Mouse (Mus musculus) Muller cell, postnatal 12 days (primary cell): Measurements from ENCODE around the gene Pnpla6.
A peak's percentile ranks its signal among the peaks of the same experiment; 100 is the strongest.

ENCODE experiments used
- DNase-seq: peaks from one replicate; pipeline ENCODE4 v3.0.0-alpha.2; 2015; ENCODE audit errors: inconsistent ontology term

The Pnpla6 gene

DNA sequence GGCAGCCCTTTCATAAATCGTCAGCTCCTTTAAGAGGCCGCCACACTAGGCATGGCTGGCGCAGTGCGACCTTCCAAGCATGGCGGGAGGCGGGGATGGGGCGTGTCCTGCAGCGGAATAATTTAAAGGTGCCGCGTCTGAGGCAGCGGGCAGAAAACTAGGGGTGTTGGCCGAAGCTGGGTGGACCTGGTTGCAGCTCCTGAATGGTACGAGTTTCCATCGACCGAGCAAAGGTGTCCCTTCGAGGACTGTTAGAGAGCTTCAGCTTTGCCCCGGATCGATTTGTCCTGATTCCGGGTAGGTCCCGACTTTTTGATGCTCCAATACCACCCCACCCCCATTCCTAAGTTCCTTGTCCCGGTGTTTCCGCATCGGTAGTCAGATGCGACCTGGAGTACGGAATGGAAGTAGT is at the start of gene Pnpla6:
Gene Pnpla6, plus strand, starts transcription at position 125 of the 412 bp plus-strand sequence.
- DNase-seq: peak; percentile 80

DNA sequence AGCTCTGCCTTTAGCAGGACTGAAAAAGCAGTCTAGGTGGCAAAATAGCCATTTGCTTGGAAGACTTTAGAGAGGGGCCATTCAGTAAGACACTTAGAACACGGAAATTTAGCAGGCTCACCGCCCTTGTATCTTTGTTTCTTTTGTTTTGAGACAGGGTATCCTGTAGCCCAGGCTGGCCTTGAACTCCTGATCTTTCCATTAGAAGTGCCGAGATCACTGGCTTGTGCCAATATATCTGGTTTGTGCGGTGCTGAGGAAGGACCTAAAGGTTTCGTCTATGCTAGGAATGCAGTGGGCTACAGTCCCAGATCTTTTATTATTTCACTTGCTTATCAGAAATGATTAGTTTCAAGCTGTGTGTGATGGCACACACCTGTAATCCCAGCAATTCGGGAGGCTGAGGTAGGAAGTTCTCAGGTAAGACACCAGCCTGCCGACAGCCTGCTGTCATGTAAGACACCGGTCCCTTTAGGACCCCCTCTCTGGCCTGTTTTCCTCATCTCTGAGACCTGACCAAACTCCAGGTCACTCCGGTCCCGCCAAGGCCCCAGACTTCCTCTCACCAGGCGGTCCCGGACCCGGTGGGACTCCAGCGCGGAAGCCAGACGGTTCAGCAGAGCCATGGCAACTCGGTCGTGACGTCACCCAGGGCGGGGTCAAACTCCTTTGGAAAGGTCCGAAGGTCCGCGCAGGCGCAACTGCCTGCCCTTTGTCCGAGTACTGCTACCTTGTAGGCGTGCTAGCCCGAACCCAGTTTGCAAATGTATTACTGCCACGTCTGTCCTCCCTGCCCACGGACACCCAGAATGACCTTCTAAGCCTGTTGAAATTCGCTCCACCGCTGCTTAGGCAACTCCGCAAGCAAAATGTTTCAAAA is 47.9 kb upstream of the Pnpla6 start, which contains the start of gene Pex11g:
Gene Pex11g, minus strand, starts transcription at position 675 of the 880 bp plus-strand sequence.
- peak; percentile 98 for DNase-seq

DNA sequence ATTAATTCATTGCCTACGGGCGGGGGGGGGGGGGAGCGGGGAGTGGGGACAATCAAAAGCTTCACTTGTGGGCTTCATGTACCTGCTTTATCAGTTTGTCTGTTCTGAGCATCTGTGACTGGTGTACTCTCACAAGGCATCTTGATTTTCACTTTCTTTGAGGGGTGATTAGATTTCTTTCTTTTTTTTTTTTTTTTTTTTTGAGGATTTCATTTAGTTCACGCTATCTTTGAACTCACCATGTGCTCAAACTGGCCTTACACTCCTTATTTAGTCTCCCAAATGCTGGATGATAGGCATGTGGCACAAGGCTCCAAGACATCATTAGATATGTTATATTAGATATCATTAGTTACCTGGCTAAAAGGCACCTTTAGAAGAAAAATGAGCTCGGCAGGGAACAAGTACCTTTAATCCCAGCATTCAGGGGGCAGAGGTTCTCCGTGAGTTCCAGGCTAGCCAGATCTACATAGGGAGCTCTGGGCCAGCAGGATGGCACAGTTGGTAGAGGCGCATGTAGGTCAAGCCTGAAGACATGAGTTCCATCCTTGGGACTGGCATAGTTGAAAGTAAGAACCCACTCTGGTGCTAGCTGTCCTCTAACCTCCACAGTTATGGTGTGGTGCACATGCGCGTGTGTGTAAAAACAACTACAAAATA is 47.2 kb upstream of the Pnpla6 start:
- no peak for DNase-seq

DNA sequence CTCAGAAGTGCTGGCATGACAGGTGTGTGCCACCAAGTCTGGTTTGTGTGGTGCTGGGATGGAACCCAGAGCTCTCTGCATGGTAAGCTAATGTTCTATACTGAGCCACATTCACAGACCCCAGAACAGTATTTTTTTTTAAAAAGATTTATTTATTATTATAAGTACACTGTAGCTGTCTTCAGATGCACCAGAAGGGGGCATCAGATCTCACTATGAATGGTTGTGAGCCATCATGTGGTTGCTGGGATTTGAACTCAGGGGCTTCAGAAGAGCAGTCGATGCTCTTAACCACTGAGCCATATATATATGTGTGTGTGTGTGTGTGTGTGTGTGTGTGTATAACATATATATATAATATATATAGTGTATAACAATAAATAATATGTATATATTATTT is 46.3 kb upstream of the Pnpla6 start:
- no peak for DNase-seq

DNA sequence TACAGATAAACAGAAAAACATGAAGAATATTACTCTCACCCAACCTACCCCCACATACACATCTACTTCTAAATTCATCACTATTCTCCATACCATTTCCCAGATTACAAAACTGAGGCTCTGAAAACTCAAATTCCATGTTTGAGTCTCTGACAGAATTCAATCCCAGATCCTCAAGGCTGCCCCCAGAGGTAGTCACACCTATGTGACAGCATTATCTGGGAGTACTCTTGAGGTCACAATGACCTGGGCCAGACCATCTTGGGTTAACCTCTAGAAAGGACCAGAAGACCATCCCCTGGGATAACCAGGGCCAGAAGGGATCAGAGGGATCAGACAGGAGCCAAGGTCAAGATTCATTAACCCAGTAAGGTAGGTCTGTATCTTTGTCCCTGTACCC is 44.6 kb upstream of the Pnpla6 start, which contains the start of gene Tex45:
Gene Tex45, plus strand, starts transcription at position 301 of the 400 bp plus-strand sequence.
- no peak for DNase-seq

DNA sequence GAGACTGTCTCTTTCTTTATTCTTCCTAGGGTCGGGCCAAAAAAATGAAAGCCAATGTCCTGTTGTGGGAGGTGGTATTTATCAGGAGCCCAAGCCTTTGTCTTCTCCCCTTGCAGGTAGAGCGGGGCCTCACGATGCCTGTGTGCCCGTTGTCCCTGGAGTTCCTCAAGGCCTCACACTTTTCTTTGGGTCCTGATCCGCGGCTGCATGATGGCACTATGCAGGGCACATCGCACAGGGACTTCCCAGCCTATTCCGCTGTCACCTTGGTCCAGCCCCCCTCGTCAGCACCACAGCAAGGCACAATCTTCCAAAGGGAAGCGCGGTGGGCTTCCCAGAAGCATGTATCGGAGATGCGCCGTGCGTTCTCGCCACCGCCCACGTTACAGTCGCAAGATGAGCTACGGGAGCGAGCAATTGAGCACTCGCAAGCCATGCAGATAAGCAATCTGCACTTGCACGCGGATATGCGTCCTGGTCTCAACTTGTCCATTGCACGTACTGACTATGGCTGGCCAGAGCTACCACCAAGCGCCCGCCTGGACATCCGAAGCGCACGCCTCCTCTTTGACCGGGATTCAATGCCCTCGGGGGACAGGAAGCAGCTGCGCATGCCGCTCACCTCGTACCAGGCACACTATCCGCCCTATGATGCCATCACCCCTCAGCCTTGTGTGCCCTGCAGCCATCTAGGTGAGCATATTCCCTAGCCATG is 39.3 kb upstream of the Pnpla6 start:
- no peak for DNase-seq

DNA sequence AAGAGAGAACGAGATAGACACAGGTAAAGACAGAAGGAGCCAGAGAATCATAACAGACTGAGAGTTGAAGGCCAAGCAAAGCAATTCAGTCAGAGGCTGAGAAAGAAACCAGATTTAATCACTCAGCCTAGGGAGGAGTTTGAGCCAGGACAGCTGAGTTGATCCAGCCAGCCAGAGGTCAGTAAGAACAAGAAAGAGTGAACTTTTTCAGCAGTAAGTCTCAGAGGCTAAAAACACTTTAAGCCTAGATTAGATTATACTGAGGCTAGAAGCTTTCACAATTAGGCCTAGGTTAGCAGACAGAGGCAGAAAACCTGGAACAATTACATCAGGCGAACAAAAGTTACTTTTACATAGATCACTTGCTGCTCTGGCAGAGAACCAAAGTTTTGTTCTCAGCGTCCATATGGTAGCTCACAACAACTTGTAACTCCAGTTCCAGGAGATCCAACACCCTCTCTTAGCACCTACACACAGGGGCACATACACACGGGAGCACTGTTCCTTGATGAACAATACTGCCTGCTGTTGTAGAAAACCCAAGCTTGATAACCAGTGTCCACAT is 34.9 kb upstream of the Pnpla6 start:
- DNase-seq: no peak

DNA sequence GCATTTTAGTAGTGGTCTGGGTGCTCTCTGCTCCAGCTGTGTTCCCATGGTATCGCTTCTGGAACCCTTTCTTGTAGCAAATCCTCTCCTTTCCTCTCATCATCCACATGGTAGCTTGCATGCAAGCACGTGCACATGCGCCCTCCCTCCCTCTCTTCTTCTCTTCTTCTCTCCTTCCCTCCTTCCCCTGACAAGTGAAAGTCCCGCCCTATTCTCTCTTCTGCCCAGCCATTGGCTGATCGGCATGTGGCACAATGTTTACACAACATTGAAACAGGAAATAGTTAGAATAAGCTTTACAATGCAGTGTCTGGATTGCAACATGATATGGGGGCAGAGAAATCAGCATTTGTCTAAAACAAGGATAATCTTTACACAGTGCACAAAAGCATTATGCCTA is 33.6 kb upstream of the Pnpla6 start:
- DNase-seq: no peak

DNA sequence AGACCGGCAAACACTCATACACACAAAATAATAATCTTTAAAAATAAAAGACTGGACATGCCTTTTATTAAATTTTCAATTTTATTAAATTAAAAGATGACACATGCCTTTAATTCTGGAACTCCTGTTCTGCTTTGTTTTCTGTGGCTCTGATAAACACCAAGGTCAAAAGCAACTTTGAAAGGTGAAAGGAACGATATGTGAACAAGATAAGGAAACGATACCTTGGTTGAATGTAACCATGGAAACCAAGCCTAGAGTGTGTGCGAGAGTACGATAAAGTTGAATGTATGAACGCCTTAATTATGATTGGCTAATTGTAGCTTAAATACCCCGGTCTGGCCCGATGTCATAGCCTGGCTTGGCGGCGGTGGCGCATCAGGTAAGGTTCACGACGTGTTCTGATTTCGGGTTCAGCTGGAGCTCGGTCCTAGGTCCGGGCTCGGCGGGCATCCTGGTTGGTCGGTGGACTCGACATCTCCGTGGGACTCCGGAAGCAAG is 32.9 kb upstream of the Pnpla6 start:
- DNase-seq: no peak

DNA sequence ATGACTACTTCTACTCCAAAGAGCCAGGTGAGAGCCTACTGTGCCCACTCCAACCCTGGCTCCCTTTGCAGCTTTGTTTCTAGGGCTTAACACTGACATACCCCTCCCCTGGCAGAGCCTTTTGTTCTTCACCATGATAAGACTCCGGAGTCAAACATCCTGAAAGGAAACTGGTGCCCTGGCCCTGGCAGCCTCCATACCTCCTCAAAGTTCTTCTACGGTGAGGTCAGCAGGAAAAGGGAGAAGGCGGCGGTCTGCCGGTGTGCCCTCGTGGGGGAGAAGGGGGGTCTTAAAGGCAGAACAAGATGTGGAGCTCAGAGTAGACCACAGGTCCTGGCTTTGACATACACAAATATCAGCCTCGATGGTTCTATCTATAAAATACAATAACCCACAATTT is 31.6 kb upstream of the Pnpla6 start:
- no peak for DNase-seq

DNA sequence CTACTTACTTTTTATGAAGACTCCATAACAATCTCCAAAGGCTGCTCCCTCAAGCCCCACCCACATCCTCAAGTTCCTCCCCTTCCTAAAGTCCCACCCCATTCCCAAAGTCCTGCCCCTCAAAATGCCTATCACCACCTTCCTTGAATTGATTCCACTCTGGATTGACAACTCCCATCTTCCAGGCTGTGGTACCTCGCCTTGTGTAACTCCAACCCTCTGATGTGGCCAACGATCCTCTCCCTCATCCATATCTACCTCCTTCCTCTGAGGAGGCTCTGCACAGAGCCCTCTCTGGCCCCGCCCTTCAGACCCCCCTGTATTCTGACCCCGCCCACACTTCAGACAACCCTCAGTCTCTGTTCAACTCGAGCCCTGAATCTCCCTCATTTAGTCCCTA is 30.0 kb upstream of the Pnpla6 start:
- no peak for DNase-seq

DNA sequence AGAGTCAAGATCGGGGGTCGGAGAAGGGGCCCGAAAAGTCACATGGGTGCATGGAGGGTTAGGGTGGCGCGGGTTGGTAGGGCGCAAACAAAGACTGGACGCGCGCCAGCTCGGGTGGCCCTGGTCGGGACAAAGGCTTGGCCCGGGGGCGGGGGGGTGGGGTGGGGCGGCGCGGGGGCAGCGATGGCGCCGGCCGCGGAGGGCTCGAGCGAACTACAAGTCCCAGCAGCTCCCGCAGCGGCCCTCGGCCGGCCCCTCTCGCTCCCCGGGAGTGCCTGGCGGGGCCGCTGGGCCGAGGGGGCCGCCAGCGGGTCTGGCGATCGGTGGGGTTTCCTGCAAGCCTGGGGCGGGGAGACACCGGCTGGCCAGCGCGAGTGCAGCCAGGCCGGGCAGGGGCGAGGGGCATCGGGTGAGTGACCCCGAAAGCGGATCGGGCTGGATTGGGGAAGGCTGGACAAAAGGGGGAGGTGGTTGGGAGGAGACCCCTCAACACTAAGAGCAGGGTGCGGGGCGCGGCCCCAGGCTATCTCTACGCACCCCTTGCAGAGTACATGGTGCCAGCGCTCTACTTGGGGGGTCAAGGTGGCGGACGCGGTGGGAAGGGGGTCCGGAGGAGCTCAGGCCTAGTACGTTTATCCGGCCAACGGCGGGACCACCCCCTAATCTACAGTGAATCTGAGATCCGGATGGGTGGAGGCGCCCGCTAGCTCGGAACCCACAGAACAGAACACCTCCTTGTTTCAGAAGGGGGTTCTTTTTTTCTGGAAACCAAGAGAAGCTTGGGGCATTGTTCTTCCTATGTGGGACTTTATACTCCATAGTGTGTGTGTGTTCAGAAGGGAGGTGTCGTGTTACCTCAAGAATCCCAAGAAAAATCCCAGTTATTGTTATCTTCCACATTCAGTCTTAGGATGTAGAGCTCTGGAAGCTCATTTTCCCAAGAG is 22.0 kb upstream of the Pnpla6 start, which contains the start of gene Zfp358:
Gene Zfp358, plus strand, starts transcription at position 238 of the 944 bp plus-strand sequence.
- peak; percentile 81 for DNase-seq

DNA sequence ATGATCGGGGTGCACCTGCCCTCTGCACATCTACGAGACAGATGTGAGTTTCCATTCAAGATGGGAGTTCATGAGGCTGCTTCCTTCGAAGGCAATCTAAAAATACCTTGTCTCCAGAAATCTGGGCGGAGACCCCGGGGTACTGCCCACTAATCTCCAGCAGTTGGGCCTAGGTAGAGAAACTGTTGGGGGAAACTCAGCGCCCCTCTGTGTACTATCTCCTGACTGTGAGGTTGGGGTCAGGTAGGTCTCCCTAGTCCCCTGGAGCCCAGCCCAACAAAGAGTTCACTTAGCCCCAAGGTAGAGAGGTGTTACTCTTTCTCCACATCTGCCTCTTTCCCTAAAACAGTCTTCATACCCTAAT is 21.4 kb upstream of the Pnpla6 start:
- DNase-seq: no peak

DNA sequence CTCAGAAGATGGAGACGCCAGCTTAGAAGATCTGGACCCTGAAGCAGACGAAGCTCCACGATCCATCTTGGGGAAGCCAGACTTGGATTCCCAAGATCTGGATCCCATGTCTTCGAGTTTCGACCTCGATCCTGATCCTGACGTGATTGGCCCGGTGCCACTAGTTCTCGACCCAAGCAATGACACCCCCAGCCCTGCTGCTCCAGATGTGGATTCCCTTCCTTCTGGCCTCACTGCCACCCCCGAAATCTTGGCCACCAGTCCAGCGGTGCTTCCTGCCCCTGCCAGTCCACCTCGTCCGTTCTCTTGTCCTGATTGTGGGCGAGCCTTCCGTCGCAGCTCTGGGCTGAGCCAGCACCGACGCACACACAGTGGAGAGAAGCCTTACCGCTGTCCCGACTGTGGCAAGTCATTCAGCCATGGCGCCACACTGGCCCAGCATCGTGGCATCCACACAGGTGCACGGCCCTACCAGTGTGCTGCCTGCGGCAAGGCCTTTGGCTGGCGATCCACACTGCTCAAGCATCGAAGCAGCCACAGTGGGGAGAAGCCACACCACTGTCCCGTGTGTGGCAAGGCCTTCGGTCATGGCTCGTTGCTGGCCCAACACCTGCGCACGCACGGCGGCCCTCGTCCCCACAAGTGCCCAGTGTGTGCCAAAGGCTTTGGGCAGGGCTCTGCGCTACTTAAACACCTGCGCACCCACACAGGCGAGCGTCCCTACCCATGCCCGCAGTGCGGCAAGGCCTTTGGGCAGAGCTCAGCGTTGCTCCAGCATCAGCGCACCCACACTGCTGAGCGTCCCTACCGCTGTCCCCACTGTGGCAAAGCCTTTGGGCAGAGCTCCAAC is 19.4 kb upstream of the Pnpla6 start:
- no peak for DNase-seq

DNA sequence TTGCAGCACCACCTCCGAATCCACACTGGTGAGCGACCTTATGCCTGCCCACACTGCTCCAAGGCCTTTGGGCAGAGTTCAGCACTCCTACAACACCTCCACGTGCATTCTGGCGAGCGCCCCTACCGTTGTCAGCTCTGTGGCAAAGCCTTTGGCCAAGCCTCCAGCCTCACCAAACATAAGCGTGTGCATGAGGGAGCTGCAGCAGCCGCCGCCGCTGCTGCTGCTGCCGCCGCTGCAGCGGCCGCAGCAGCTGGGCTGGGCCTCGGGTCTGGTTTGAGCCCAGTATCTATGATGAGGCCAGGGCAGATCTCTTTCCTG is 18.8 kb upstream of the Pnpla6 start:
- DNase-seq: no peak

DNA sequence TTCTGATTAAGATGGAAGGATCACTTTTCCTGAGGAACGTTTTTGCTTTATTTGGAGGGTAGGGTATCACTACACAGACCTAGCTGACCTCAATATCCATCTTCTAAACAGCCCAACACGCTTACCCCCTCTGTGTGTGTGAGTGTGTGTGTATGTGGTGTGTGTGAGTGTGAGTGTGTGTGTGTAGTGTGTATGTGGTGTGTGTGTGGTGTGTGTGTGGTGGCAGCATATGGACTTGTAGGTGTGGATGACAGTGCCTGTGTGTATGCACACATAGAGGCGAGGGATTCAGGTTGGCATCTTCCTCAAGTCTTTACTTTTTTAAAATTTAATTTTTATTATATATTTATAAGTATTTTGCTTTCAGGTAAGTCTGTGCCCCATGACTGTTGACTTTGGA is 16.6 kb upstream of the Pnpla6 start:
- no peak for DNase-seq

DNA sequence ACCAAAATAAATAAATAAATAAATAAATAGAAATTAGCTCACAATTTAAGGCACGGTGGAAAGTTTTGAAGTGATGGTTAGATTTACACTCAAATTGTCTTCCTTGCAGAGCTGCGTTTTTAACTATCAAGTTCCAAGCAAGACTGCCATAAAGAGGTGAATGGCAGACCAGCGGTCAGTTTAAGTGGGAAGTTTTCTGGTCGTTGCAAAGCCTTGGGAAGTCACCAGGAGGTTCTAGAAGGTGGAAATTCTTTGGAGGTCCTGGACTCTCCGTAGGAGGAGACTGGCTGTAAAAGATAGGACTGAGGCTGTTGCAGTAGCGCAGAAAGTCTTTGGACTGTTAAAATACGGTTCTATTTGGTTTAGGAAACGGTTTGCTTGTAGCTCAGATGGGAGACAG is 15.4 kb upstream of the Pnpla6 start:
- no peak for DNase-seq

DNA sequence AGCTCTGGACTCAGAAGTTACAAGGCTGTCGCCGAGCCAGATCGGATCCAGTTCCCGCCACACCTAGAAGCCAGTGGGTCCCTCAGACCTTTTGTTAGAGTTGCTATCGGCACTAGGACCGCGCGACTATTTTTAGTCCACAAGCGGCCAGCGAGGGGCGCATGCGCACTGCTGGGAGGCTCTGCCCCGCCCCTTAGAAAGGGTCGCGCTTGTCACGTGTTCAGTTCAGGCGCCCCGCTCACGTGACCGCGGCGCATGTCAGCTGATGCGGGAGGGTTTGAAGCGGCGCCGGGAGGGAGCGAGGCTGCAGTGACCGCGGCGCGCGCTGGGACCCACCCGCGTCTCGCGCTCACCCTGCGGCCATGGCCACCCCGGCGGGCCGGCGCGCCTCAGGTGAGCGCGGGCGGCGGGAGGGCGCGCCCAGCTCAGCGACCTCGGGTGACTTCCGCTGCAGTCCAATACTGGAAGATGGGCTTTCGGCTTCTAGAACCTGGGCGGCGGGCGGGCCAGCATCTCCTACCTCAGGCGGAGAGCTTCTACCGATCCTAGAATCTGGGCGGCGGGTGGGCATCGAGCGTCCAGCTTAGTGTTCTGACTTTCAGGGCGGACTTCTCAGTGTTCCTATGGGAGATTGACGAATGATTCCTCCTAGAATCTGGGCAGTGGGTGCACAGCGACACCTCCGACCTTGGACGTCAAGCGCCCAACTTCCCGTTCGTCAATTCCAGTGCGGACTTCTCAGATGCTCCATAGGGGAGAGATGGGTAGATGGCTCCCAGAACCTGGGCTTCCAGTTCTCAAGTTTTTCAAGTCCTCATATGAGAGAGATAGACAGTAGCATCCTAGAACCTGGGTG is 14.7 kb upstream of the Pnpla6 start, which contains the start of gene Mcoln1:
Gene Mcoln1, plus strand, starts transcription at position 223 of the 856 bp plus-strand sequence.
- peak; percentile 98 for DNase-seq

DNA sequence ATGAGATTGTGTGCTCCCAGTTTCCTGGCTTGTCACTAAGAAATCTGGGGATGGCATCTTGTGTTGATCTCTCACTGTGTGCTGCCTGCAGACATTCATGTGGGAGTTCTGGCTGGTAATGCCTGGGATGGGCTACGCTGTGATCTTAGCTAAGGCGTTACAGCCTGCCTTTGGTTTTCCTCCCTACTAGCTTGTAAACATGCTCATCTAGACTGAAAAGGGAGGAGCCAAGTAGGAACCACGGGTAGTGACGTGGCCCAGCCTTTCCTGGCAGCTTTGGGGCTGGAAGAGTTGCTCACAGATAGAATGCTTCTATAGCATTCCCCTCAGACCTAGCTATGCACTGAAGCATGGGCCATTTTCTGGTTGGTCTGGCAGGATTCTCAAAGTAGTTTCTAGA is 13.0 kb upstream of the Pnpla6 start:
- no peak for DNase-seq
